Mouse (Mus musculus) C2C12 (cell line): ENCODE measurements around the gene Arhgap15. TPM values are rescaled to one million over a fixed set of nuclear protein-coding genes. Genes with fewer than 3 reads are reported as not detected.

Experiments used
- H3K27me3 ChIP-seq: one replicate; pipeline ENCODE4 v1.6.1; 2011; ENCODE audit not compliant: control insufficient read depth, insufficient read depth, insufficient read length
- H3K36me3 ChIP-seq: one replicate; pipeline ENCODE4 v1.6.1; 2011; ENCODE audit not compliant: control insufficient read depth, insufficient read depth
- H3K4me3 ChIP-seq: one replicate; pipeline ENCODE4 v1.5.1; 2011; ENCODE audit warnings: mild to moderate bottlenecking, control low read depth; ENCODE audit not compliant: poor library complexity, insufficient read depth, severe bottlenecking
- H3K79me2 ChIP-seq: one replicate; pipeline ENCODE4 v1.6.1; 2011; ENCODE audit not compliant: control insufficient read depth, insufficient read depth
- H3K79me3 ChIP-seq: one replicate; pipeline ENCODE4 v1.6.1; 2011; ENCODE audit warnings: low read depth, control low read depth
- H3ac ChIP-seq: one replicate; pipeline ENCODE3; 2011; ENCODE audit warnings: low read depth; ENCODE audit not compliant: control insufficient read depth, insufficient read length
- CEBPB ChIP-seq: IDR thresholded peaks from one replicate; pipeline ENCODE4 v1.6.1; 2011; ENCODE audit warnings: low read depth, mild to moderate bottlenecking, control low read depth, moderate library complexity
- CTCF ChIP-seq: IDR thresholded peaks from one replicate; pipeline ENCODE4 v1.5.1; 2011; ENCODE audit not compliant: control insufficient read depth, insufficient read depth, insufficient read length
- FOSL1 ChIP-seq: IDR thresholded peaks from one replicate; pipeline ENCODE4 v1.8.0; 2011; ENCODE audit warnings: mild to moderate bottlenecking, low read length; ENCODE audit not compliant: poor library complexity, insufficient read depth, severe bottlenecking
- MAX ChIP-seq: IDR thresholded peaks from one replicate; pipeline ENCODE4 v1.6.1; 2011; ENCODE audit warnings: mild to moderate bottlenecking, control low read depth
- MYOD1 ChIP-seq: IDR thresholded peaks from one replicate; pipeline ENCODE4 v1.6.1; 2011; ENCODE audit warnings: low read depth; ENCODE audit not compliant: control insufficient read depth, insufficient read length
- MYOG ChIP-seq: IDR thresholded peaks from one replicate; pipeline ENCODE4 v1.6.1; 2011; ENCODE audit not compliant: control insufficient read depth, insufficient read length; ENCODE audit errors: extremely low read depth
- USF1 ChIP-seq: IDR thresholded peaks from one replicate; pipeline ENCODE4 v1.6.1; 2011; ENCODE audit warnings: low read depth, mild to moderate bottlenecking, control low read depth, moderate library complexity
- polyA plus RNA-seq: library from polyadenylated mRNA; unstranded; fragments of >200 nt; fragmentation: generic; extraction: Trizol; gene quantifications from one replicate; pipeline ENCODE4 v1.2.1, GENCODE M21; 2012; ENCODE audit warnings: missing spikeins

Arhgap15 gene
- polyA plus RNA-seq, 1 experiment = not detected

DNA sequence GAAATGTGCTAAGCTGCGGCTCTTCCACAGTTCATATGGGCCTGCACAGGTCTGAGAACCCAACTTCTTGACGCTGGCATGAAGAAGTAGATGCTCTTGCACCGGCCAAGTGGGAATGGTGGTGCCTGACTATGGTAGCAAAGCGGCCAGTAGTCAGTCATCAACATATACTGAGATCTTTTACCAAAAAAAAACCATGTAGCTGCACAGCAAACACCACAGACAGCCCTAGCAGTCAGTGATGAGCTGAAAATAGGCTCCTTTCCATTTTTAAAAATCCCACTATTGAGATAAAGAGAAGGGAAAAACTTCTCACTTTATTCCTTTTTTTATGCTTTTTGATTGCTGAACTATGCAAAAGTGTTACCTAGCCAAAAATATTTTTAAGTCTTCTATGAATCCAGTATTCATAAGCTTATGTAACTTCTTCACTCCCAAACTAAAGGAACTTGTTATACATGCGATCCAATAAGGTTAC, 175.3 kb downstream of the Arhgap15 start:
- no peaks in the 10 kb centered on the region for H3K79me2 ChIP-seq
- no peak overlapping the region for H3K4me3 ChIP-seq
- no peaks in the 10 kb centered on the region for H3K36me3 ChIP-seq
- no peaks in the 10 kb centered on the region for H3K79me3 ChIP-seq
- no peak overlapping the region for H3ac ChIP-seq
- no peaks in the 10 kb centered on the region for H3K27me3 ChIP-seq
- TF ChIP-seq MAX = no peak
- TF ChIP-seq MYOD1 = no peak
- no peak for TF ChIP-seq USF1
- no peak for TF ChIP-seq MYOG
- no peak for TF ChIP-seq CEBPB
- no peak for TF ChIP-seq FOSL1

DNA sequence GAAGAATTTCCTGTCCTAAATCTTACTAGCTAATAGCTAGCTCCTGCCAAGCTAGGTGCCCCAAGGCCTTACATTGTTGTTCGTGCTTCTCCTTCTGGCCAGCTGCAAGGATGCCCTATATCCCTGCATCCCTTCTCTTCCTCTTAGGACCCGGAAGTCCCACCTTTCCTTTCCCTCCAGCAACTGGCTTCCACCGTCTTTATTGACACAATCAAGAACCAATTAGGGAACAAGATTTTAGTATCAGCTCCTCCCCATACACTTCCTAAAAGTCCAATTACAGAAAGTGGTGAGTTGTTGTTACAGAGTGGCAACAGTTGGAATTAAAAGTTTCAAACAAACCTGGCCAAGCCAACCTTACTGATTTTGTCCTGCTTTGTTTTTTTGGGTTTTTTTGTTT, 183.1 kb downstream of the Arhgap15 start:
- TF ChIP-seq CTCF (no peak), MYOD1 (no peak), USF1 (no peak), MAX (no peak), CEBPB (no peak), FOSL1 (no peak), MYOG (no peak)
- Histone ChIP-seq H3K36me3 (no peaks in the 10 kb centered on the region), H3ac (no peak overlapping the region), H3K79me3 (no peaks in the 10 kb centered on the region), H3K27me3 (no peaks in the 10 kb centered on the region), H3K4me3 (no peak overlapping the region), H3K79me2 (no peaks in the 10 kb centered on the region)

DNA sequence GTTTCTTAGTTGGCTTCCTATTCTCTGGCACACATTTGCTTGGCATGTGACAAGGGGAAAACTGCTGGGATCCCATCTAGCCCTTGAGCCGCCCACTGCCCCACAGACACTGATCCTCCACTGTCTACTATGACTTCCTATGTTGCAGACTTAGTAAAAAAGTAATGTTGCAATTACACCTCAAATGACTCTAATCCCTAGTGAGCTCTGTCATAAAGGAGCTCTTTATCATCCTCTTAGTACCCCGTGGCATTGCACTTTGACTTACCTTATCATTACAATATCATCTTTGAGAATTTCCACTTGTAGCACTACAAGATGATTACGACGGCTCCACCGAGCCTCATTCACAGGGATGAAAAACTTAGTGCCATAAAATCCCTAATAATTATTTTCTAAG, 190.6 kb downstream of the Arhgap15 start:
- no peaks in the 10 kb centered on the region for H3K79me2 ChIP-seq
- H3K79me3 ChIP-seq = no peaks in the 10 kb centered on the region
- H3K36me3 ChIP-seq = no peaks in the 10 kb centered on the region
- no peak overlapping the region for H3ac ChIP-seq
- H3K27me3 ChIP-seq = no peaks in the 10 kb centered on the region
- H3K4me3 ChIP-seq = no peak overlapping the region
- no peak for TF ChIP-seq FOSL1
- no peak for TF ChIP-seq MYOD1
- TF ChIP-seq MAX = no peak
- no peak for TF ChIP-seq MYOG
- TF ChIP-seq USF1 = no peak
- no peak for TF ChIP-seq CEBPB
- no peak for TF ChIP-seq CTCF

DNA sequence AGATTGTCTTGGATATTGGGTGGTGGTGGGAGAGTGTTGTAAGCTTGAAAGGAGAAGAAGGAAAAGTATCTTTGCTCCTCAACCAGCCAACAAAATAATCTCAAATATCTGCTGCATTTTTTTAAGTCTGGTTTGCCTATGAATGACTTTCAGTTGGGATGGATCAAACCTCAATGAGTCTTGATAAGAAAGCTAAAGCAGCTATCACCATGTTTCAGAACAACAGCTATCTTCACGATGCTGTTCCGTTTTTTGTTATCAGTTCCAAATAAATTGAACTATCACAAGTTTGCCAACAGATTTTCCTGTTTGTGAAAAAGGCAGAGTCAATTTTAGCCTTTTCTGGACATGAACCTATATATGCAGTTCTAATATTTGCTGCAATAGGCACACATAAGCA, 197.1 kb downstream of the Arhgap15 start:
- TF ChIP-seq MAX (no peak), FOSL1 (no peak), CTCF (no peak), USF1 (no peak), CEBPB (no peak), MYOD1 (no peak), MYOG (no peak)
- no peaks in the 10 kb centered on the region for H3K27me3 ChIP-seq
- H3K79me3 ChIP-seq = no peaks in the 10 kb centered on the region
- H3K4me3 ChIP-seq = no peak overlapping the region
- H3ac ChIP-seq = no peak overlapping the region
- no peaks in the 10 kb centered on the region for H3K36me3 ChIP-seq
- H3K79me2 ChIP-seq = no peaks in the 10 kb centered on the region

DNA sequence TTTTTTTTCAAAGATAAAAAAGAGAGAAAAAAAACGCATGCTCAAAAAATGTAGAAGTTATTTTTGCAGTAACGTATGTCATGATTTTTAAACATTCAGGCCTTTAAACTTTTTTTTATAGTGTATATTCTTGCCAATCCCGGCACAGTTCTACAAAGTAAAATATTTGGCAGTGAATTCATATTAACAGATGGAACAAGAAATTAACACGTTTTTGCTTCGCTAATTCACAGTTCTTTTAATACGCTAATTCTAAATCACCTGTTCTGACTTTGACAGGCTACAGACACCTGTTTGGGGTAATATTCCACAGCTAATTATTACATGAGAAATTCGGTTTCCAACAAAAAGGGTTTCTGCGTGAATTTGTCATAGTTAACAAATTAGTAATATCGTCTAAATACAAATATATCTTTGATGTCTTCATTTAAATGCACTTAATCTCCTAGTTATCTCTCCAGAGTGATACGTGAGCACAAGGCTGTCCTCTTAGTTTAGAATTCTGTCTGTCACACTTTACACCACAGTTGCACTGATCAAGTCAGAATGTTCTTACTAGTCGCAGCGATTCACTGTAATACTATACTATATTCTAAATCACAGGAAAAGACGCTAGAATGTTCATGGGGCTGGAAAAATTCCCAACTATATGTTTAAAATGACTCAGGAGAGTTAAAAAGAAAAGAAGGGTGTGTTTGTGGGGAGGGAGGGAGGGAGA, 201.3 kb downstream of the Arhgap15 start:
- H3K4me3 ChIP-seq = no peak overlapping the region
- TF ChIP-seq USF1 = no peak
- no peak for TF ChIP-seq MAX
- TF ChIP-seq FOSL1 = no peak
- TF ChIP-seq CTCF = no peak
- TF ChIP-seq CEBPB = no peak
- TF ChIP-seq MYOG = no peak
- no peak for TF ChIP-seq MYOD1
- H3K27me3 ChIP-seq = no peaks in the 10 kb centered on the region
- no peaks in the 10 kb centered on the region for H3K79me3 ChIP-seq
- no peaks in the 10 kb centered on the region for H3K79me2 ChIP-seq
- H3ac ChIP-seq = no peak overlapping the region
- H3K36me3 ChIP-seq = no peaks in the 10 kb centered on the region

DNA sequence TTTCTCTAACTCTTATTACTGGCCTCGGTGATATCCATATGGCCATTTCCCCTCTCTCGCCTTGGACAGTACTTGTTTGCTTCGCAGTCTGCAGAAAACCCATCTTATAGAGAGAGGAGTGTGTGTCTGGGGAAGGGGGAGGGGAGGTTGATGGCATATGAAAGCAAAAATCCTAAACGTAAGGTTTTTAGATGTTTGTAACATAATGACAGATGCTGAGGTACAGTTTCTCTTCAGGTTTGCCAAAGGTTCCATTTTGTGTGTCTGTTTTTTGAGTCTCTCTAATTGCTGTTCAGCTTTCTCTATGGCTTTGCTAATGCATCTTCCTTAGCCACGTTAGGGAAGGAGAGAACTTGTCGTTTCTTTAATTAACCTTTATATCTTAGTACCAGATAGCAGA, 202.1 kb downstream of the Arhgap15 start:
- Histone ChIP-seq H3ac (no peak overlapping the region), H3K4me3 (no peak overlapping the region), H3K27me3 (no peaks in the 10 kb centered on the region), H3K36me3 (no peaks in the 10 kb centered on the region), H3K79me3 (no peaks in the 10 kb centered on the region), H3K79me2 (no peaks in the 10 kb centered on the region)
- no peak for TF ChIP-seq CEBPB
- no peak for TF ChIP-seq MAX
- no peak for TF ChIP-seq CTCF
- no peak for TF ChIP-seq MYOG
- TF ChIP-seq USF1 = no peak
- TF ChIP-seq MYOD1 = no peak
- no peak for TF ChIP-seq FOSL1
